Mouse (Mus musculus) urinary bladder, postnatal 4 days (tissue): ENCODE measurements around the gene Lmbr1.

ENCODE experiments used
- DNase-seq, 2 experiments: peaks; one replicate each; pipeline ENCODE4 v3.0.0; 2021 to 2022; ENCODE audit warnings: low spot score in 2 of 2

Gene Lmbr1

GRCm38 (mm10) chr5:29270879-29271278, 107.3 kb downstream of the Lmbr1 start:
- no peak for DNase-seq

- no peak for DNase-seq
These were observed 124.3 kb downstream of the Lmbr1 start for GRCm38 (mm10) chr5:29253876-29254275.

DNA sequence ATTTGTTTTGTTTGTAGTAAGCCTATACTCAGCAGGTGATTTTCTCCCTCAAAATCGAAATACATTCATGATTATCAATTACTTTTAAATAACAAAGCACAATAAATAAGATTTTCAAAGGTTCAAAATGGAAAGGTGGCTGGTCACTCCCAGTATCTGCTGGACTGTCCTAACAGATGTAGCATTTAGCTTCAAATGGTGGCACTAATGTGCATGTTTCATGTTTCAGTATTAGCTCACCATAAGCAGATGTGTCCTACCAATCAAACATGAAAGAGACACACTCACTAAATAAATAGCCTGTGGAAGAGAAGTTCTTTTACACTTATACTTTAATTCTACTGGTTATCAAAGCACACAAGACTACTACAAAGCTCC, 126.7 kb downstream of the Lmbr1 start:
- DNase-seq = no peak

- no peak for DNase-seq
These were observed 127.2 kb downstream of the Lmbr1 start for GRCm38 (mm10) chr5:29250795-29251495.

GRCm38 (mm10) chr5:29244769-29245168, 133.4 kb downstream of the Lmbr1 start:
- no peak for DNase-seq

- DNase-seq = no peak
These were observed 139.8 kb downstream of the Lmbr1 start for GRCm38 (mm10) chr5:29238379-29238778.

- DNase-seq = no peak
These were observed 147.7 kb downstream of the Lmbr1 start for GRCm38 (mm10) chr5:29230481-29230880.

DNA sequence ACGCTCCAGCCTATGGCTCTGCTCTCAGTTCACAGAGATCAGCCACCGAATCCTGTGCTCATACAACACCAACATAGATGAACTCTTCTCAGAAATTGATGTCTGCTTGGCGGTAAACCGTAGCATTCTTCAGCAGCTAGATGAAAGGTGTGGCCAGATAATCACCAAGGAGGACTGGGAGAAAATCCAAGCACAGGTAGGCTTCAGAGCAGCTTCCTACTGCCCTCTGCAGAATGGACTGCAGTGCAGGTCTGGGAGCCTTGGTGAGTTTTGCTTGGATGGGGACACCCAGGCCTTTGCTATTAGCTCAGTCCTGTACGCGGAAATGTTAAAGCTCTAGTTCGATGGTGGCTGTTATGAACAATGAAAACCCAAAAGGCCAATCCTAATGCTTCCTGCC, 154.1 kb downstream of the Lmbr1 start:
- DNase-seq = no peak

DNA sequence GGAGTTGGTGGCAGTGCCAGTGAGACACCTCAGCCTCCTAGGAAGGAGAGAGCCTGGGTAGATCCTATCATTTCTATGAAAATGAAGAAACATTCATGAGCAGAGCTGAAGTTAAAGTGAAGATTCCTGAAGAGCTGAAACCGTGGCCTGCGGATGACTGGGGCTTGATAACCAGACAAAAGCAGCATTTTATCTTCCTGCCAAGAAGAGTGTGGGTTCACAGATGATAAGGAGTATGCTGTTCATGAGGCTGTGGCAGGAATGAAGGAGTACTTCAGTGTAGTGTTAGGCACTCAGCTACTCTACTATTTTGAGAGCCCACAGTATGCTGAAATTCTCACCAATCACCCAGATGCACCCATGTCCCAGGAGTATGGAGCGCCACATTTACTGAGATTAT, 160.2 kb downstream of the Lmbr1 start:
- DNase-seq = no peak

DNA sequence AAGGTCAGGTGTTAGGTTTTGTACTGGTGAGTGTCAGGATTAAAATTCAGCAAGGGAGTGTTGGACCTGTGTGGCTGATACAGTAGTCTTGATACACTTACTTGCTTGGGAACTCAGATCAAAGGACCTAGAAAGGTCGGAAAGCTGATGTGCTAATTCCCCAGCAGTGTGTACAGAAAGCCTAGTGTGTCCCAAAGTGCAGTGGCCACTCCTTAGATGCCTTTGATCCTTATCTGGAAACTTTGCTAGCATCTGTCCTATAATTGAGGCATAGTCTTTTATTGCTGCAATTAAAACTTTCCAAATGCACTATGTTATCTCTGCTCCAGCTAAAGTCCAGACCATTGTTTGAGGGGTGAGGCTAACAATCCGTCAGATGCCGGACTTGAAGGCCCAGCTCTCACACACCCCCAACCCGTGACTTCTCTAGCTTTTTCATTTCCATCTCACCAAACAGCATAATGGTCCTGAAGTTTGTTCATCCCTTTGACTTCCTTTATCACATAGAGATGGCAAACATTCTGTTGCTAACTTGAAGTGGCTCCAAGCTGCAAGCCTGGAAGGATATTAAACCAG, 166.1 kb downstream of the Lmbr1 start:
- no peak for DNase-seq

GRCm38 (mm10) chr5:29205690-29206089, 172.5 kb downstream of the Lmbr1 start:
- no peak for DNase-seq

GRCm38 (mm10) chr5:29199868-29200267, 178.3 kb downstream of the Lmbr1 start:
- no peak for DNase-seq

GRCm38 (mm10) chr5:29198960-29199488, 179.2 kb downstream of the Lmbr1 start:
- DNase-seq = no peak

DNA sequence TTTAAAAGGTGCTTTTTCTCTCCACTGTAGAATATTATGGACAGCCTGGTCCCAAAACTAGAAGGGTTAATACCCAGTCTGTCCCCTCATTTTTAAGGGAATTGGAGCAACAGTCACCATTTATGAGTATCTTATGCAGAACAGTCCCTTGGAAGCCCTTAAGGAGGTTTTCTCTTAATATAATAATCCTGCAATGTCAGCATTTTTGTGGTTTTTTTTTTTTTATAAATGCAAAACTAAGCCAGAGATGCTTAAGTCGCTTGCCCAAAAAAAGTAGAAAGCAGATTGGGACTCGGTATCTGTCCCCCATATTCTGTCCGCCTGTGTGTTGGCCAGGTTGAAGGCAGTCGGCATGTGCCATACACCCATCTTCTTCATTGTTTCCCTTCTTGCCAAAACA, 181.0 kb downstream of the Lmbr1 start:
- no peak for DNase-seq

DNA sequence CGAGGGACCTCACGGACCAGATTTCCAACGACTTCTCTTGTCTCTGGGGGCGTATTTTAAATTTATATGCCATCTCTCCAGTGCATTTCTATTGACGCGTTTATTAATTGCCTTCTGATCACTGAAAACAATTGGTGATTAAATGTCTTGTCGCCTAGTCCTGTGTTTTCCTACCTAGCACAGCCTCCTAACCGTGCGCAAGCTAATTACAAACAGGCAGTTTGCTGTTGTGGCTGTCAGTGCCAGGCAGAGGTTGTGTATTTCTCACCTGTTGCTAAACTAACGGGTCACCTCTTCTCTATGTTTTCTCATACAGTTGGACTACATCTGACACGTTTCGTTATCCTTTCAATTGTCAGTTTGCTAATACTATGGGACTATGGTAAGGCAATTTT, 181.9 kb downstream of the Lmbr1 start:
- no peak for DNase-seq

DNA sequence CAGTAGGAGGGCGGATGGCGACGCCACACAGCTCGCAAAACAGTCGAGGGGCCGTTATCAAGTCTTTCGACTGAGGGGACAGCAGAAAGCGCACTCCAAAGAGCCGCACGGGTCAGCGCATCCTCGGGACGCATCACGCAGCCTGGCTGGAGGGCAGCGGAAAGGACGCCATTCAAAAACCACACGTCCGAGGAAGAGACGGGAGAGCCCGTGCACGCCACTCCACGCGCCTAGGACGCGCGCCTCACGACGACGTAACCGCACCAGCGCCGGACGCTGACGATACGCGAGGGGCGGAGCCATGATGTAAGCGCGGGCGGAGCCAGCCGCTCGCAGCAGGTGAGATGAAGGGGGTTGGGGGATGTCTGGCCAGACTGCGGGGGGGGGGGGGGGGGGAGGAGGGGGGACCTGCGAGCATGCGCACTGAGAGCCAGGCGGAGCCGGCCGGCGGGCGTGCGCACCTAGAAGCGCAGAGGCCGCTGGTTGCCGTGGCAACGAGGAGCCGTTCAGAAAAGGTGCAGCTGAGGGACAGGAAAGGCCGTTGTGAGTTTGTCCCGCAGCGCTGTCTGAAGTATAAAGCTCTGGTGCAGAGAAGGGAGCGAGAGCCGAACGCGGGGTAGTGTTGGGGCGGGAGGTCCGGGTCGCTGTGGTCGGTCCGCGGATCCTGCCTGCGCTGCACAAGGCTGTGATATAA, 182.5 kb downstream of the Lmbr1 start, which contains the start of gene Rnf32:
Gene Rnf32 (plus strand): TSS at position 423 of the 694 bp plus-strand sequence.
- peak; percentile 72 to 76 for DNase-seq

GRCm38 (mm10) chr5:29195231-29195569, 183.0 kb downstream of the Lmbr1 start:
- DNase-seq = no peak

DNA sequence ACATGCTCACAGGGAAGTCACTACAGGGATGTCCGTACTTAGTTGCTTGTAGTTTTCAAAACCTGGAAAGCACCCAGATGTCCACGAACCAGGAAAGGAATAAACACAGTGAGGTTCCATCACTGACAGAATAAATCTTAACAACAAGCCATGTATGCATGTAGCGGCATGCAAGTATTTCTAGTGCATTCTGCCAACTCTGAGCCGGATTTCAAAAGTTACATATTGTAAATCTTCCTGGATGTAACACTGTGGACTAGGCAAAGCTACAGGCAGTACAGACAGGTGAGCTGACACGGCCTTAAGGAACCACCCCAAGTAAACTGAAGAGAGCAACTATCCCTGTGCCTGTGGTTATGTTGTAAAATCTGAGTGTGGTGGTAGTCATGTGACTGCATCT, 191.4 kb downstream of the Lmbr1 start:
- no peak for DNase-seq
